Mouse (Mus musculus) neural tube, embryonic 10.5 days (tissue): ENCODE results near the gene Triobp.
"Not testable (repeated sequence)": the region's sequence is repeated elsewhere in the genome, so short reads cannot be mapped to it uniquely, and the experiment has no call there.

Experiments
- DNase-seq: peaks from one replicate; pipeline ENCODE4 v3.0.0-alpha.2; 2017; ENCODE audit warnings: low spot score; ENCODE audit errors: extremely low spot score

Triobp gene

DNA sequence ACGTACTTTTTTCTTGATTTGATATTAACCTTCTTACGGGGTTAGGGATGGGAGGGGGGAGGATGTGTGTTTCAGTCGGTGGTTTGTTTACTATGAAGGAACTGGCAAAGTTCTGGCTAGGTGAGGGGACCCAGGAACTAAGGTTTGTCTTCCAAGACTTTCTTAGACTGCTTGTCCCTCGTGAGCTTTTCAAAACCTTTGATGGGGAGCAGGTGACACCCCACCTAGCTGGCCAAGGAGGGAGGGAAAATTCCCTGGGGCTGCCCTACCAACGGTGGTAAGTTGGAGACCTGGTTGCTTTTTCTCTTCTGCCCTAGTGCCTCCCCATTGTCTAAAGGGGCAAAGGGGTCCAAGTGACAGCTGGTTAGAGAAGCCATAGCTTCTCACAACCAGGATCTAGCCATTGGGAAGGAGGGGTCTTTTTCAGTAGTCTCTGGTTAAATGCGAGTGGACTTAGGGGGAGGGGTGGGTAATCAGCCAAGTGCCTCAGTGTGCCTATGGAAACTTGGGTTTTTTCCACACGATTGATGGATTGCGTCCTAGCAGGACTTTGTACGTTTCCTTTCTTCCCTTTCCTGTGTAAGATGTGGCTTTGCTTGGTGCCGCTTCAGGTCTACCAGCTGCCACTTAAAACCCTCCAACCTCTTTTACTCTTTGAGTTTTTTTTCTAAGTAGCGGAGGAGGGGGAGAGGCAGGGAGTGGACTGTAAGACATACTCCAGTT, 82.2 kb downstream of the Triobp start:
- no peak for DNase-seq

DNA sequence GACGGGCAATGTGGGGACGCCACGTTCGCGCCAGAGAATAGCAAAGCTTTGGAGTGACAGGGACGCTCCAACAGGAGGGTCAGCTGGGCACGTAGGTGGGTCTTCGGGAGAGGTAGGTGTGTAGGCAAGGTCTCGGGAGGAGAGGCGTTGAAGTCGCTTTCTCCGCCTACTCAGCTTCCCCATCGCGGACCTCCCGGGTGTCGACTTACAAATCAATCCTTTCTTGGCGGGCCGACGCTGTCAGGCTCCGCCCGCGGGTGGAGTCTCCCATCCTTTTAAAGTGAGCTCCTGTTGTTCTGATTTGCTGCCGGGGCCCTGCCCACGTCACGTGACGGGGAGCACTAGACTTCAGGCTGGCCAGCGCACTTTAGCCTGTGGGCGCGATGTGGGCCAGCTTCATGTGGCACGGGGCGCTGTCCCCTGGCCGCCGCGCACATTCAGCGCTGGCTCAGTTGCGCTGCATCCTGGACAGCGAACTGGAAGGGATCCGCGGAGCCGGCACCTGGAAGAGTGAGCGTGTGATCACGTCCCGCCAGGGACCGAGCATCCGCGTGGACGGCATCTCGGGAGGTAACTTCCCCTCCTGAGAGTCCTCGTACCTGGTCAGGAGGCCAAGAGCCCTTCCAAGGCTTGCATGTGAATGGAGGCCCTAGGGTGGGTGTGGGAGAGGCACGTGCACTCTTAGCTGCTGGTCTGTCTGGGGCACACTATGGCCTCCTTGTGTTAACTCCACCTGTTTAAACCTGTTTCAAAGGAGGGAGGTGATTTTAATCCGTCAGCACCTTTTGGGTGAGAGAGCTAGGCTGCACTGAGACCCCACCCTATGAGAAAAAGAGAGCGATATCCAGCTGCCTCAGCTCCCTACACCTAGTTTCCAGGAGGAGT, 83.3 kb downstream of the Triobp start:
- peak; percentile 89 for DNase-seq

DNA sequence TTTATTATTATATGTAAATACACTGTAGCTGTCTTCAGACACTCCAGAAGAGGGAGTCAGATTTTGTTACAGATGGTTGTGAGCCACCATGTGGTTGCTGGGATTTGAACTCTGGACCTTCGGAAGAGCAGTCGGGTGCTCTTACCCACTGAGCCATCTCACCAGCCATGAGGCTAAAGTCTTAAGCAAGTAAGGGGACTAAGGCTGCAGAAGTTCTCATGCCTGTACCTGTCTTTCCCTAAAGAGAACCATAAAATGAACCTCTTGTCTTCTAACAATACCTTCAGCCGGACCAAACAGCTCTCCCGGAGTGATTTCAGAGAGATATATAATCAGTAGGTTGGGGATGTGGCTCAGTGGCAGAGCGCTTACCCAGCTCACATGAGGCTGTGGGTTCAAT, 84.4 kb downstream of the Triobp start:
- DNase-seq, result not testable (repeated sequence)

DNA sequence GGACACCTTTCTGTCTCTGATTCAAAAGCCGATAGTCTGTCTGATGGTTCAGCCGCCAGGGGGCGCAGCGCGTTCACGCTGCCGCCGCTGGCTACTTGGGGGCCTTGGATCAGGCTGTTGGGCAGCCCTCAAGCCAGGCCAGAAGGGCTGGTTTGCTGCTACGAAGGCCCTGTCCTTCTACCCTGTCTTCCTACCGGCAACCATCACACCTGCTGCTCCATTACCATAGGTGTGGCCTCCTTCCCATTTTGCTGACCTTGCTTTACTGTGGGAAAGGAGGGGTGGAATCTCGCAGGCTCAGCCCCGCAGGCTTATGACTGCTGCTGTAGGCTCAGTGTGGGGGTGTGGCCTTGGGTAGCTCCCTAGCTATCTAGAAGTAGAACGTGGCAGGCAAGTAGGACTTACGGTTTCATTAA, 90.4 kb downstream of the Triobp start:
- peak; percentile 83 for DNase-seq

DNA sequence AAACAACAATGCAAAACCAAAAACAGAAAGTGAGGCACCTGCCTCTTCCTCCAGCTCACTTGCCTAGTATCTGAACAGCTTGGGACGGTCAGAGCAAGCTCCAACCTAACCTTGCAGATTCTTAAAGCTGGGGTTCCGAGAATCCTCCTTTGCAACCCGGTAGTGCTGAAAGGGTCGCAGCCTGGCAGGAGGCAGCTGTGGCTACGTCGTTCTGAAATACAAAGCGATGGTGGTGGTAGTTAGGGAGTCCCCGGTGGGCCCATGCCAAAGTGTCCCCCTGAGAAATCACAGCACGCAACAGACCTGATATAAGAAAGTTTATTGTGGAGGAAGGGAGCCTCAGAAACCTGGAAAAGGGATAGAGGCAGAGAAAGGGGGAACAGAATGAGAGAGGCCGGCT, 90.8 kb downstream of the Triobp start:
- DNase-seq, result no peak

DNA sequence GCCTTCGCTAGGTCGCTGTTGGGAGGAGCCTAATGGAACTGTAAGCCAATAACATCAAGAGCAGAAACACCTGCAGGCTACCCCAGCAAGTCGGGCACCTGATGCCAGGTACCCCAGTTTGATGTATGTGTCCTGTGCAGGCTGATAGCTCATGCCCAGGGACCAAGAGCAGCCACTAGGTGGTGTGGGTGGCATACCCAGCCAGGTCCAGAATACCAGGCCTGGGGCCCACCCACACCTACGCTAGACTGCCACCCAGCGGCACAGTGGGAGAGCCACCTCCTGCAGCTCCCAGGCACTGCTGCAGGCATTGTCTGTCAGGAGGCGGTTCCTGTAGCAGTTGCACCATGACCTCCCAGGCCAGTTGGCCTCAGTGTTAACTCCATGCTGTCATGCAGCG, 91.3 kb downstream of the Triobp start:
- DNase-seq, result peak; percentile 59

DNA sequence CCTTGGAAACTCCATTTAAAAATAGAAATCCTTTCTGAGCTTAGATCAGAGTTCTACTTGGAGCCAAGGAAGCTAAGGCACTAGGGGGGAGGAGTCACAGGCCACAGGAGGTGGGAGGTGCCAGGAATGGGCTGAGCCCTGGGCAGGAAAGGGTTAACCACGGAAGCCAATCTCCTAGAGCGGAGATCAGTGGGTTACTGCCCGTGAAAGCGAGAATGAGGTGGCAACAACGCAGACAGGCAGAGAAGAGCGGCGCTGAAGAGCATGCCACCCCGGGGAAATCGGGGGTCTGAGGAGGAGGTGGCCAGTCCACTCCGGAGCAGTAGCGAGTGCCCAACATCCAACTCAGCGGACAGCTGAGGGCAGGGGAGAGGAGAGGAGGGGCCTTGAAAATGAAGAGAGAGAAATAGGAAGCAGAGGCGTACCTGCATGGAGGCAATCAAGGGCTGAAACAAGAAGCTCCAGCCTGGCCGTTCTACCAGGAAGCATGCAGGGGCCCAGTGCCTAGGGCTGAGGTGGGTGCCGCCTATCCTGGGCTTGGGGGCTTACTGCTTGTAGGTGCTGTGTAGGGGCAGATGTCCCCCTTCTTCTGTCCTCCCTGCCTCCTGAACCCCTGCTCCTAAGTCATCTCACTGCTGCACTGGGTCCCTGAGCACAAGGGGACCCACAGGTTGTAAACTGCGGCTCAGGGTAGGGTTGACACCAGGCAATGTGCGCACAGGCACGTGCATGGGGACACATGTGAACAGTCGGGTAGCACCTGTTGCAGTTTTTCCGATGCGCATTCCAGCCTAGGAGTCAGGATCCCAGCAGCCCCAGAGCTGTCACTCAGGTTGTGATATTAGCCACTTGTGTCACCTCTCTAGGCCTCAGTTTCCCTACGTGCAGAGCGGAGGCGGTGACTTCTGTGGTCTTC, 93.2 kb downstream of the Triobp start:
- DNase-seq, result no peak

DNA sequence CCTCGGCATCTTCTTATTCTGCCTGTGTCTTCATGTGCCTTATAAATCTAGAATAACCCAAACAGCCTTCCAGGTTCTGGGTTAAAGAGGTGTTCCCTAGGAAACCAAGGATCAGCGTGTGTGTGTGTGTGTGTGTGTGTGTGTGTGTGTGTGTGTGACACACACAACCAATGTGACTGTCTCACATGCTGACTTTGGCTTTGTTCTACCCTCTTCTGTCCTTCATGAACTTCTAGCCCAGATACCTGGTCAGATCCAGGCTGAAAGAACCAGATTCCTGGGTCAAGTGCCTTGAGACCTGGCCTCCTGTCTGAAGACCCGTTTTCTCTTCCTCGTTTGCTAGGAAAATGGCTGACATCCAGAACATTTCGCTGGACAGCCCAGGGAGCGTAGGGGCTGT, 94.1 kb downstream of the Triobp start, which contains the start of gene Galr3:
TSS of gene Galr3 (plus strand) at position 301 of the 400 bp plus-strand sequence.
- no peak for DNase-seq

DNA sequence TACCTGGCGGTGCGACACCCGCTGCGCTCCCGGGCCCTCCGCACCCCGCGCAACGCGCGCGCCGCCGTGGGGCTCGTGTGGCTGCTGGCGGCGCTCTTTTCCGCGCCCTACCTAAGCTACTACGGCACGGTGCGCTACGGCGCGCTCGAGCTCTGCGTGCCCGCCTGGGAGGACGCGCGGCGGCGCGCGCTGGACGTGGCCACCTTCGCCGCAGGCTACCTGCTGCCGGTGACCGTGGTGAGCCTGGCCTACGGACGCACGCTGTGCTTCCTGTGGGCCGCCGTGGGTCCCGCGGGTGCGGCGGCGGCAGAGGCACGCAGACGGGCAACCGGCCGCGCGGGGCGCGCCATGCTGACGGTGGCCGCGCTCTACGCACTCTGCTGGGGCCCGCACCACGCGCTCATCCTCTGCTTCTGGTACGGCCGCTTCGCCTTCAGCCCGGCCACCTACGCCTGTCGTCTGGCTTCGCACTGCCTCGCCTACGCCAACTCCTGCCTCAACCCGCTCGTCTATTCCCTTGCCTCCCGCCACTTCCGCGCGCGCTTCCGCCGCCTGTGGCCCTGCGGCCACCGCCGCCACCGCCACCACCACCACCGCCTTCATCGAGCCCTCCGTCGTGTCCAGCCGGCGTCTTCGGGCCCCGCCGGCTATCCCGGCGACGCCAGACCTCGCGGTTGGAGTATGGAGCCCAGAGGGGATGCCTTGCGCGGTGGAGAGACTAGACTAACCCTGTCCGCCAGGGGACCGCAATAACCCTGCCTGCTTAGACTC, 95.4 kb downstream of the Triobp start:
- DNase-seq, result peak; percentile 57

DNA sequence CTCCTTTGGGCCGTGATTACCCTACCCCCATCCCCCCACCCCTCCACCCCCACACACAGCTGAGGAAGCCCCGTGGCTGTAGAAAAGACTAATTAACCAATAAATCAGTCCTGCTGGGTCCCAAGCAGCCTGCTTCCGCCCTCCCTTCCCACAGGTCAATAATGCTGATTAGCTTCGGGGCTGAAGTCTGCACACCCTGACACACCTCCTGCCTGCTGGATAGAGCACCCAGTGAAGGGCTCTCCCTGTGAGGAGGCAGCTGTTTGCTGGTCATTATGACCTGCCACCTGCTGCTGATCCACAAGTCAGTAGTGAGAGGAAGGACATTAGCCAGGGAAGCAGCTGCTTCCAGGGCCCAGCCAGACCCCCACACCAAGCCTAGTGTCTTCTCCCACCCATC, 97.3 kb downstream of the Triobp start:
- DNase-seq, result peak; percentile 53

DNA sequence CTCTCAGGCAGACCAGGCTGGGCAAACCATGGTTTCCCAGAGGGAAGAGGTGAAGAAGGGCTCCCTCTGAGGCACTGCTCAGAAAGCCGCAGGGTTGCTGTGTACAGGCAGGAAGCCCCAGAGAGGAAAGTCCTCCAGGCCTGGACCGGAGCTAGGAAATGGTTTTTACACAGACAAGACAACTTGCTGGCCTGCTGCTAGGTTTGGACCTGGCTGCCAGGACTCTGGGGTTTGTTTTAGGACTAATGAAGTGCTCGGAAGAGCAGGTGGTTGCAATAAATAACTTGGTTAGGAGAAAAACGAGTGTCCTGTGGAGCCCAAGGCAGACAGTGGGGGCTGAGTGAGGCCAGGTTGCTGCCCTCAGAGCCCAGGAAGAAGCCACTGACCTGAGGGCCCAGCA, 100.7 kb downstream of the Triobp start:
- DNase-seq, result no peak

DNA sequence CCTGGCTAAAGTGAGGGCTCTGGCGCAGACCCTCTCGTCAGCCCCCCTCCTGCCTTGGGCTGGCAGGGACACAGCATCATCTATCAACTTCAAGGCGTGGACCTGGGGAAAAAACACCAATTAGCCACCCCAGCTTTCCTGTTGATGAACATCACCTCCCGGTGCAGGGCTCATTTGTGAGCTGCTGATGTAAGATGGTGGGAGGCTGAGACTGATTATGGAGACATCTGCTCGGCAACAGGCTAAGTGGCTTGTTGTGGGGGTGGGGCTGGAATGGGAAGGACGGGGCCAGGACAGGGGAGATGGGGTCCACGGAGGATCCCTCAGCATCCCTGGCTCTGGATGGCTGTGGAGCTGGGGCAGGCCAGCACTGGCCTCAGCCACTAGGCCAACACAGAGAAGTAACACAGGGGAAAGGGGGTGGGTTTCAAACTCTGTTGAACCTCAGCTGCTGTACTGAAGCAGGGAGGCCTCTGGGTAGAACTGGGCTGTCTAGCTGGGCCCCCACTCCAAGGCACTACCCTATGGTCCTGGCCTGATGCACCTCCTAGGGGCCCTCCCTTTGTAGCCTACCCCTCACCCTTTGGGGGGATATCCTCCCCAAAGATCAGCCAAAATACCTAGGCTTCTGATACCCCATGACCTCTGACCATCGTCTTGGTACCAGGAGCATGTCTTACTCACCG, 102.8 kb downstream of the Triobp start:
- DNase-seq, result no peak

DNA sequence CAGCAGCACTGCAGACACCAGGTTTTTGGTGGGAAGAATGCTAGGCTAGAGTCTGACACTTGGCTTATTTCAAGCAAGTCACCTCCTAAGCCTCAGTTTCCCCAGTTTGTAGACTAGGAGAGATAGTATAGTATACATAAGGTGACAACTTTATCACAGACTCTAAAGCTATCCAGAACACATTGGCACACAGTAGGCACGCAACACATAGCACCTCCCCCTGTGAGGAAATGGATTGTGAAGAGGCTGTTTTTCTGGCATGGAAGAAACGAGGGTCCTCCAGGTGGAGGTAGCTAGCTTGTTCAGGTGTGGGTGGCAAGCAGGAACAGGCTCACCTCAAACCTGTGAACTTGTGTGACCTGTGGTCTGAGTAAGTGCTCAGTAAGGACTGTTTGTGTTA, 103.4 kb downstream of the Triobp start:
- DNase-seq, result no peak

DNA sequence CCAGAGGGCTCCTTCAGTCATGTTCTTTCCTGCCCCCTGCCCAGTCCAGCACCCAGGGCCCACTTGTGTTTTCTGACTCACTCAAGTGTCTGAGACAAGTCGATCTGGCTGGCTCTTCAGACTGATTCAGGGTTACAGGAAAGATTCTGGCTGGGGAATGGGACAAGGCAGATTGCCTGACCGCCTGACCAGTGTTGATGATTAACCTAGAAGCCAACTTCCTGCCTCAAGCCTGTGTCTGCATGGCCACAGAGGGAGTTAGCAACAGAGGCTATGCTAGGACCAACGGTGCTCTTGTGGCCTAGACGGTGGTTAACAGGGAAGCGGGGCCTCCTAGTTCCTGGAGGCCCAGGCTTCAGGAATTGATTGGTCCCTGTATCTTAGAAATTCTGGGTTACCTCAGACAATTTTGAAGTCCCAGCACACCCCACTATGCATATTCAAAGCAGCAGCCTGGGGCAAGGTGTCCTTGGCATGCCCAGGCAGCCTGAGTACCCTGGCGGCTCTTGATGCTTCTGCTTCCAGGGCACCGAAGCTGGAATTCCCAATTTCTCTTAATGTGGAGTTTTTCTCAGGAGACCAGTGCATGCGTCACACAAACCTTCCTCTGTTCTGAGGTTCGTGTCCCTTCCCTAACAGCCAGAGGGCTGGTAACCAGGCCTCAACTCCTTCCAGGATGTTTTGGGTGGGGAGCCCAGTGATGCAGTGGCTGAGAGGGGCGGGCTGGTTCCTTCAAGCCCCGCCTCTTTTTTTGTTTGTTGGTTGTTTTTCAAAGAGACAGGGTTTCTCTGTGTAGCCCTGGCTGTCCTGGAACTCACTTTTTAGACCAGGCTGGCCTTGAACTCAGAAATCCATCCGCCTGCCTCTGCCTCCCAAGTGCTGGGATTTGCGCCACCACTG, 104.2 kb downstream of the Triobp start:
- no peak for DNase-seq

DNA sequence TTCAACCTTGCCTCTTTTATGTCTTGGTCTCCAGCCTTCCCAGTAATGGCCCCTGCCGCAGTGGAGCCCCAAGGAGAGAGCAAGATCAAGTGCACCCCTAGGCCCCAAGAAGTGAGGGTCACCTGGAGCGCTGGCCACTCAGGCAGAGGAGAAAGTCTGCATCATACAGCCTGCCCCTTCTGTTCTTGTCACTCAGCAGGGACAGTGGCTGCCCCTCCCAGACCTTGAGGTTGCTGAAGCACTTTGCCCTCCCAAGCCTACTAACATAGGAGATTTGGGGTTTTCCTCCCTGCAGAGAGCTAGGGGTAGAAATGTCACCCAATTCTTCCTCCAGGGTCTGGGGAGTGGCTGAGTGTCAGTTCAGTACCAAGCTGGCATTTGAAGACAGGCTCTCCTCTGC, 104.8 kb downstream of the Triobp start:
- no peak for DNase-seq
